Mouse (Mus musculus) thymus, postnatal 14 days (tissue): Measurements from ENCODE around the gene Cytip.

ENCODE experiments used
- DNase-seq: peaks from one replicate; pipeline ENCODE4 v3.0.0; 2021

Gene Cytip

GRCm38 (mm10) chr2:58195346-58195745 lies at the start of gene Cytip:
Gene Cytip (minus strand): TSS chr2:58195532.
- no peak for DNase-seq

- DNase-seq, result no peak
These were observed 45.3 kb upstream of the Cytip start for GRCm38 (mm10) chr2:58240639-58241038.

- no peak for DNase-seq
These were observed 42.2 kb upstream of the Cytip start for GRCm38 (mm10) chr2:58237487-58237886.

- DNase-seq, result peak; percentile 57
These were observed 4.1 kb upstream of the Cytip start for GRCm38 (mm10) chr2:58199442-58199841.

GRCm38 (mm10) chr2:58196880-58197279 lies 1.5 kb upstream of the Cytip start:
- no peak for DNase-seq

- DNase-seq, result no peak
These were observed 763 bp downstream of the Cytip start for GRCm38 (mm10) chr2:58194422-58195115.

GRCm38 (mm10) chr2:58192160-58192559 lies 3.2 kb downstream of the Cytip start:
- no peak for DNase-seq

- peak; percentile 40 for DNase-seq
These were observed 5.8 kb downstream of the Cytip start for GRCm38 (mm10) chr2:58189501-58189900.

- no peak for DNase-seq
These were observed 6.4 kb downstream of the Cytip start for GRCm38 (mm10) chr2:58188903-58189302.

- no peak for DNase-seq
These were observed 7.9 kb downstream of the Cytip start for GRCm38 (mm10) chr2:58187310-58188051.

- DNase-seq, result no peak
These were observed 11.1 kb downstream of the Cytip start for GRCm38 (mm10) chr2:58184197-58184596.

GRCm38 (mm10) chr2:58183658-58184057 lies 11.7 kb downstream of the Cytip start:
- no peak for DNase-seq

GRCm38 (mm10) chr2:58180776-58181175 lies 14.6 kb downstream of the Cytip start:
- no peak for DNase-seq

- DNase-seq, result peak; percentile 60
These were observed 16.3 kb downstream of the Cytip start for GRCm38 (mm10) chr2:58179056-58179455.

GRCm38 (mm10) chr2:58175392-58176291 lies 19.7 kb downstream of the Cytip start:
- no peak for DNase-seq

GRCm38 (mm10) chr2:58174476-58175286 lies 20.7 kb downstream of the Cytip start:
- no peak for DNase-seq

GRCm38 (mm10) chr2:58172963-58173362 lies 22.4 kb downstream of the Cytip start:
- DNase-seq, result no peak

GRCm38 (mm10) chr2:58169173-58169572 lies 26.2 kb downstream of the Cytip start:
- no peak for DNase-seq

GRCm38 (mm10) chr2:58167654-58168053 lies 27.7 kb downstream of the Cytip start:
- DNase-seq, result no peak

- no peak for DNase-seq
These were observed 28.6 kb downstream of the Cytip start for GRCm38 (mm10) chr2:58166764-58167163.

- peak; percentile 69 for DNase-seq
These were observed 31.7 kb downstream of the Cytip start for GRCm38 (mm10) chr2:58163457-58164181.

GRCm38 (mm10) chr2:58161813-58162212 lies 33.5 kb downstream of the Cytip start:
- no peak for DNase-seq
